ENCODE assay signal across 7 mouse cellular contexts in genomic region chr2:159069180-159069579, GRCm38 (mm10).
A peak's percentile ranks its signal among the peaks of the same experiment; 100 is the strongest.
DNase-seq lines count a peak whose midpoint lies in the region; ATAC-seq and TF ChIP-seq lines count a peak whose summit lies in the region.

No protein-coding gene starts in this region.

- H3K9ac ChIP-seq in midbrain, embryonic 14.5 days (replicated peaks; ENCODE audit: low read length): no peak overlapping the region
- H3K9ac ChIP-seq in midbrain, embryonic 15.5 days: no peak overlapping the region
- no peak overlapping the region for H3K9ac ChIP-seq in kidney, postnatal 0 days (ENCODE audit: low read depth, low read length)

- H3K4me3 ChIP-seq in midbrain, embryonic 14.5 days (replicated peaks; ENCODE audit: low read depth, low read length): no peak overlapping the region
- no peak overlapping the region for H3K4me3 ChIP-seq in midbrain, embryonic 15.5 days
- H3K4me3 ChIP-seq in kidney, postnatal 0 days (replicated peaks; ENCODE audit: low read depth, low read length): no peak overlapping the region

- WGBS in midbrain, embryonic 14.5 days: 17% methylated on average over 6 of the region's 6 CpGs
- 12% methylated on average over 6 of the region's 6 CpGs for WGBS in midbrain, embryonic 15.5 days
- 12% methylated on average over 6 of the region's 6 CpGs for WGBS in kidney, postnatal 0 days

- peak; percentile 35 for DNase-seq in midbrain, embryonic 14.5 days
- peak; percentile 77 to 82 for DNase-seq in cerebellum, postnatal 25 days
- no peak for DNase-seq in kidney, postnatal 0 days (ENCODE audit: low spot score)
- DNase-seq in right cerebral cortex, postnatal 10 days (ENCODE audit: low spot score in 2 of 2): peak; percentile 30 to 38

- H3K4me1 ChIP-seq in midbrain, embryonic 14.5 days (ENCODE audit: control insufficient read depth, insufficient read depth, low read length): no peaks in the 10 kb centered on the region
- H3K4me1 ChIP-seq in midbrain, embryonic 15.5 days: 0 out of 2 replicates have a peak, but pooled peaks cover 5% of the 10 kb centered on the region
- 0 out of 2 replicates have a peak, but pooled peaks cover 2% of the 10 kb centered on the region for H3K4me1 ChIP-seq in kidney, postnatal 0 days (replicated peaks; ENCODE audit: insufficient read depth, low read length)

- TF ChIP-seq CTCF in kidney, postnatal 0 days (IDR thresholded peaks at IDR 0.05; ENCODE audit: low read depth): no peak

- H3K27me3 ChIP-seq in midbrain, embryonic 14.5 days (ENCODE audit: control insufficient read depth, insufficient read depth, low read length): no peaks in the 10 kb centered on the region
- H3K27me3 ChIP-seq in midbrain, embryonic 15.5 days (replicated peaks): 0 out of 2 replicates have a peak, but pooled peaks cover 9% of the 10 kb centered on the region
- no peaks in the 10 kb centered on the region for H3K27me3 ChIP-seq in kidney, postnatal 0 days (ENCODE audit: insufficient read depth, low read length)

- no peak for ATAC-seq in midbrain, embryonic 14.5 days (ENCODE audit: low FRiP score, low TSS enrichment)
- no peak for ATAC-seq in midbrain, embryonic 15.5 days (replicated peaks)
- ATAC-seq in kidney, postnatal 0 days (replicated peaks; ENCODE audit: low FRiP score, low read depth): peak; percentile 40
- ATAC-seq in erythroid progenitor cell, adult 5-6 weeks (replicated peaks; ENCODE audit: low FRiP score, poor library complexity, severe bottlenecking): no peak
- no peak for ATAC-seq in inflammation-experienced regulatory T-cells, adult 6 months

- H3K36me3 ChIP-seq in midbrain, embryonic 14.5 days (ENCODE audit: control insufficient read depth, insufficient read depth, low read length): no peaks in the 10 kb centered on the region
- no peaks in the 10 kb centered on the region for H3K36me3 ChIP-seq in midbrain, embryonic 15.5 days (replicated peaks)
- no peaks in the 10 kb centered on the region for H3K36me3 ChIP-seq in kidney, postnatal 0 days (ENCODE audit: insufficient read depth, low read length)

- H3K27ac ChIP-seq in midbrain, embryonic 14.5 days (replicated peaks; ENCODE audit: low read depth, low read length): no peak overlapping the region
- H3K27ac ChIP-seq in midbrain, embryonic 15.5 days: no peak overlapping the region
- H3K27ac ChIP-seq in kidney, postnatal 0 days: peak overlapping the region; percentile 87

- H3K9me3 ChIP-seq in midbrain, embryonic 14.5 days (ENCODE audit: control insufficient read depth, low read length): no peaks in the 10 kb centered on the region
- H3K9me3 ChIP-seq in midbrain, embryonic 15.5 days: no peaks in the 10 kb centered on the region
- H3K9me3 ChIP-seq in kidney, postnatal 0 days (replicated peaks; ENCODE audit: low read length): no peaks in the 10 kb centered on the region

- no peak overlapping the region for H3K4me2 ChIP-seq in midbrain, embryonic 14.5 days (ENCODE audit: low read length)
- no peak overlapping the region for H3K4me2 ChIP-seq in midbrain, embryonic 15.5 days
- H3K4me2 ChIP-seq in kidney, postnatal 0 days (ENCODE audit: low read length): no peak overlapping the region
